Mouse (Mus musculus): Measurements from ENCODE around the gene Fam118a. TPM values are rescaled to one million over a fixed set of nuclear protein-coding genes. Genes with fewer than 3 reads are reported as not detected.

Gene Fam118a
- 205 TPM for total RNA-seq (2023)

DNA sequence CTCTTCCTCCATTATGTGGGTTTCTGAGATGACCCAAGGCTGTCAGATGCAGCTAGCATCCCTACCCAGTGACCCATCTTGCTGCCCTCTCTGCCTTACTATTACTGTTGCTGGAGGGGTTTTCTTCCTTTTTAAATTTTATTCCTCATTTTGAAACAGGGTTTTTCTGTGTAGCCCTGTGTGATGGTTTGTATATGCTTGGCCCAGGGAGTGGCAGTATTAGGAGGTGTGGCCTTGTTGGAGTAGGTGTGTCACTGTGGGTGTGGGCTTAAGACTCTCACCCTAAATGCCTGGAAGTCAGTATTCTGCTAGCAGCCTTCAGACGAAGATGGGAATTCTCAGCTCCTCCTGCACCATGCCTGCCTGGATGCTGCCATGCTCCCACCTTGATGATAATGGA, at the start of gene Fam118a:
TSS of gene Fam118a (plus strand) at position 301 of the 400 bp plus-strand sequence.

DNA sequence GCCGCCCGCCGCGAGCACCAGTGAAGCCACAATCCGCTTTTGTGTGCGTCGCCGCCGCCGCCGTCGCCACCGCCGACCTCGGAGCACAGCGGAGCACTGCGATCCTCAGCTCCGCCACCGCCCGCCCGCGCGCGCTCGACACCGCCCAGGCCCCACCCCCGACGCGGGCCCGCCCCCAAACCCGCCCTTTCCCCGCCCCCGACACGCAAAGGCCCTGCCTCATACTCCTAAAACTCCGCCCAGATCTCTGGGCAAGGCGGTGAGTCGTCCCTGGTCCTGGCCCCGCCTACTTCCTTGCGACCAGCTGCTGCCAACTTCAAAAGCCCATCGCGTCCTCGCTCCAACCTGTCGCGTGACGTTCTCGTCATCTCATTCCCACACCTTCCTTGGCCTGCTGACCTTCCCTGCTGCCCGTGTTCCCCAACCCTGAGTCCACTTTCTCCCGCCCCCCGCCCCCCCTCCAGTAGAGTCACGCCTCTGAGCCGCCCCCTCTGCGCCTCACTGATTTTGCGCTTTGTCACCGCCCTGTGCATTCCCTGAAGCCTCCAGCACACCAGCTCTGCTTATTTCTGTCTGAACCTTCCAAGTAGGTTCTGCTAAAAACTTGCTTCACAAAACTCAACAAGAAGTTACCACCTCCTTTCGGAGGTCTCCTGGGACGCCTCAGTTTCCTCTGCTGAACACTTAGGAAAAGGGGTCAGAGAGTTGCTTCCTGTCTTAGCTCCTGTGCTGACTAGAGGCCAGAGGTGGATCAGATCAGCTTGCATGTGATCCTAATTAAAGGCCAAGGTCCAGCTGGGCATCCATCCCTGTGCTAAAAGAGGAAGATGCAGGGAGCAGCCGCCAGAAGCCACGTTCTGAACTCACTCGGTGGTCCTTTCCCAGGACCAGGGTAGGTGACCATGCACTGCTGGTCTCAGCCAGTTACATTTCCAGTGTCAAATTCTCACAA, 40.6 kb upstream of the Fam118a start, which contains the start of gene 5031439G07Rik:
TSS of gene 5031439G07Rik (minus strand) at position 678 of the 952 bp plus-strand sequence.

DNA sequence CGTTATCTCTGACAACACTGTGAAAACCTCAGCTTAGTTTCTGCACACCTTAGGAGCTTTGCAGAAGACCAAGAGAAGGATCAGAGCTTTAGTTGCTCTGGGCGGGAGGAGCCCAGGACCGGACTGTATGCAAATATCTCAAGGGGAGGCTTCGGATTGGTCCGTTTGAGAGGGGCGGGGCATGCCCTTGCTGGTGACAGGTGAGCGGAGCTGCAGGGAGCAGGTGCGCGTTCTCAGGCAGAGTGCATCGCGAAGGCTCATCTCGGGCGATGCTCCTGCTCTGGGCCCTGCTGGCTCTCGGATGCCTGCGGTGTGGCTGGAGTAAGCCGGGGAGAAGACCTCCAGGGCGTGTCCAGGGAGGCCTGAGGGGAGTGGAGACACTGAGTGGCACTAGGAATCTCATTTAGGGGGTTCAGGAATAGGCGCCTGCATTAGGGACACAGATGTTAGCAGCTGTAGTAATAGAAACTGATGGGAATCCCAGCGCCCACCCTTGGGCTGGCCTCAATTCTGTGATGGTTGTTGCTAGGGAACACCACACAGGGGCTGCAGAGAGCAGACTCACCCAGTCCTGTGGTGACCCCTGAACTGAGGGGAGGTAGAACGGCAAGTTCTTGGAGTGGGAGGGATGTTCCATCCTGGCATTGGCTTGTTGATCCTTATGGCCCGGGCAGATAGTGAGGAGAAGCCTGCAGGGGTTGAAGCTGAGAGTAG, 11.6 kb upstream of the Fam118a start, which contains the start of gene Upk3a:
TSS of gene Upk3a (plus strand) at position 191 of the 714 bp plus-strand sequence.

Other genes with a start within 250 kb of the Fam118a start
- gene Phf21b, start 172.9 kb upstream of the Fam118a start, total RNA-seq (2023), result 9.6 TPM
- gene Gm29666, start 108.9 kb upstream of the Fam118a start, total RNA-seq (2023), result 0.92 TPM
- gene Nup50, start 105.5 kb upstream of the Fam118a start, total RNA-seq (2023), result 59.4 TPM
- 17.7 TPM for gene 5031439G07Rik, start 40.4 kb upstream of the Fam118a start, total RNA-seq (2023)
- gene Upk3a, start 11.8 kb upstream of the Fam118a start, total RNA-seq (2023), result not detected
- gene Smc1b, start 103.0 kb downstream of the Fam118a start, total RNA-seq (2023), result not detected
- gene Ribc2, start 103.1 kb downstream of the Fam118a start, total RNA-seq (2023), result not detected
- 1.0 TPM for gene Fbln1, start 177.0 kb downstream of the Fam118a start, total RNA-seq (2023)